Mouse (Mus musculus) forebrain, embryonic 11.5 days (tissue): ENCODE data around the gene Hectd1. TPM values are rescaled to one million over a fixed set of nuclear protein-coding genes. Genes with fewer than 3 reads are reported as not detected.

Experiments
- ATAC-seq: fragments of 200-750 bp; cut with Nextera tagmentation; replicated peaks from 2 replicates; pipeline ENCODE4 v1.8.0; 2017; ENCODE audit warnings: moderate TSS enrichment; ENCODE audit not compliant: low FRiP score
- DNase-seq: peaks from one replicate; pipeline ENCODE4 v3.0.0-alpha.2; 2017; ENCODE audit warnings: low spot score
- H3K27ac ChIP-seq: fragments of 300-500 bp; sonication (generic); 2 replicates; pipeline ENCODE4 v1.5.1; 2014; ENCODE audit warnings: low read depth, low read length
- H3K27me3 ChIP-seq: fragments of 300-500 bp; sonication (generic); 2 replicates; pipeline ENCODE4 v1.6.1; 2014; ENCODE audit warnings: mild to moderate bottlenecking, low read length, mixed read lengths; ENCODE audit not compliant: control insufficient read depth, insufficient read depth
- H3K36me3 ChIP-seq: fragments of 300-500 bp; sonication (generic); 2 replicates; pipeline ENCODE4 v1.6.1; 2014; ENCODE audit warnings: mild to moderate bottlenecking, low read length, moderate library complexity, mixed read lengths; ENCODE audit not compliant: control insufficient read depth, insufficient read depth
- H3K4me1 ChIP-seq: fragments of 300-500 bp; sonication (generic); replicated peaks from 2 replicates; pipeline ENCODE4 v1.6.1; 2014; ENCODE audit warnings: low read length, mixed read lengths; ENCODE audit not compliant: control insufficient read depth, insufficient read depth
- H3K4me2 ChIP-seq: fragments of 300-500 bp; sonication (generic); 2 replicates; pipeline ENCODE4 v1.6.1; 2014; ENCODE audit warnings: low read depth, mild to moderate bottlenecking, low read length, moderate library complexity, mixed read lengths; ENCODE audit not compliant: severe bottlenecking
- H3K4me3 ChIP-seq: fragments of 300-500 bp; sonication (generic); 2 replicates; pipeline ENCODE4 v1.5.1; 2014; ENCODE audit warnings: low read depth, low read length
- H3K9ac ChIP-seq: fragments of 300-500 bp; sonication (generic); 2 replicates; pipeline ENCODE4 v1.6.1; 2014; ENCODE audit warnings: low read length
- H3K9me3 ChIP-seq: fragments of 300-500 bp; sonication (generic); 2 replicates; pipeline ENCODE4 v1.6.1; 2016; ENCODE audit warnings: low read length, mixed read lengths; ENCODE audit not compliant: control insufficient read depth
- WGBS: fragments of 180-500 bp; shearing (Covaris S2); extraction: QIAGEN DNeasy Blood & Tissue Kit; methylation state at CpG from one replicate; pipeline ENCODE4 v1.1.7; 2014; 5-methylcytosine and 5-hydroxymethylcytosine counted together
- polyA plus RNA-seq: library from polyadenylated mRNA; unstranded; fragments of >200 nt; fragmentation: Nextera tagmentation; extraction: Ambion mirVana; gene quantifications from 2 replicates; pipeline ENCODE4 v1.2.1, GENCODE M21; 2014

Hectd1 gene
- polyA plus RNA-seq, 1 experiment from 2014 or later = 44.8 TPM

- Histone ChIP-seq H3K4me3 (no peak overlapping the region), H3K9me3 (no peaks in the 10 kb centered on the region), H3K9ac (no peak overlapping the region), H3K4me2 (no peak overlapping the region), H3K27me3 (no peaks in the 10 kb centered on the region), H3K36me3 (no peaks in the 10 kb centered on the region), H3K4me1 (peaks cover 12% of the 10 kb centered on the region), H3K27ac (no peak overlapping the region)
- WGBS = 92% methylated on average over 14 of the region's 14 CpGs
- DNase-seq (no peak), ATAC-seq (no peak)
Observed at GRCm38 (mm10) chr12:51863116-51864002, 34.0 kb upstream of the Hectd1 start.

- no peak overlapping the region for H3K4me3 ChIP-seq
- H3K36me3 ChIP-seq = no peaks in the 10 kb centered on the region
- H3K4me1 ChIP-seq = no peaks in the 10 kb centered on the region
- 73% methylated on average over 13 of the region's 13 CpGs for WGBS
- H3K4me2 ChIP-seq = no peak overlapping the region
- H3K27me3 ChIP-seq = no peaks in the 10 kb centered on the region
- DNase-seq = no peak
- no peak overlapping the region for H3K27ac ChIP-seq
- no peak overlapping the region for H3K9ac ChIP-seq
- ATAC-seq = no peak
- no peaks in the 10 kb centered on the region for H3K9me3 ChIP-seq
Observed at GRCm38 (mm10) chr12:51858134-51859028, 29.0 kb upstream of the Hectd1 start.

GRCm38 (mm10) chr12:51856768-51857295 lies 27.5 kb upstream of the Hectd1 start:
- Histone ChIP-seq H3K4me1 (no peaks in the 10 kb centered on the region), H3K4me3 (no peak overlapping the region), H3K9me3 (no peaks in the 10 kb centered on the region), H3K27ac (no peak overlapping the region), H3K4me2 (no peak overlapping the region), H3K27me3 (no peaks in the 10 kb centered on the region), H3K36me3 (no peaks in the 10 kb centered on the region), H3K9ac (no peak overlapping the region)
- DNase-seq = no peak
- no peak for ATAC-seq
- 89% methylated on average over 8 of the region's 8 CpGs for WGBS

GRCm38 (mm10) chr12:51855872-51856271 lies 26.5 kb upstream of the Hectd1 start:
- ATAC-seq (no peak), DNase-seq (no peak)
- Histone ChIP-seq H3K27me3 (no peaks in the 10 kb centered on the region), H3K4me1 (no peaks in the 10 kb centered on the region), H3K27ac (no peak overlapping the region), H3K36me3 (no peaks in the 10 kb centered on the region), H3K9ac (no peak overlapping the region), H3K4me2 (no peak overlapping the region), H3K4me3 (no peak overlapping the region), H3K9me3 (no peaks in the 10 kb centered on the region)
- whole genome bisulfite sequencing = 90% methylated on average over 2 of the region's 2 CpGs

GRCm38 (mm10) chr12:51855453-51855852 lies 26.1 kb upstream of the Hectd1 start:
- DNase-seq (no peak), ATAC-seq (no peak)
- 71% methylated on average over 7 of the region's 7 CpGs for WGBS

GRCm38 (mm10) chr12:51851617-51852016 lies 22.3 kb upstream of the Hectd1 start:
- H3K4me3 ChIP-seq = no peak overlapping the region
- no peak overlapping the region for H3K27ac ChIP-seq
- no peaks in the 10 kb centered on the region for H3K27me3 ChIP-seq
- 95% methylated on average over 4 of the region's 4 CpGs for WGBS
- H3K36me3 ChIP-seq = no peaks in the 10 kb centered on the region
- ATAC-seq = no peak
- no peak overlapping the region for H3K9ac ChIP-seq
- H3K4me1 ChIP-seq = no peaks in the 10 kb centered on the region
- no peak for DNase-seq
- no peaks in the 10 kb centered on the region for H3K9me3 ChIP-seq
- no peak overlapping the region for H3K4me2 ChIP-seq

More at GRCm38 (mm10) chr12:51855453-51855852, 26.1 kb upstream of the Hectd1 start:
- H3K9ac ChIP-seq = no peak overlapping the region
- no peaks in the 10 kb centered on the region for H3K4me1 ChIP-seq
- H3K4me3 ChIP-seq = no peak overlapping the region
- no peak overlapping the region for H3K27ac ChIP-seq
- H3K4me2 ChIP-seq = no peak overlapping the region
- H3K36me3 ChIP-seq = no peaks in the 10 kb centered on the region
- no peaks in the 10 kb centered on the region for H3K27me3 ChIP-seq
- H3K9me3 ChIP-seq = no peaks in the 10 kb centered on the region

GRCm38 (mm10) chr12:51851155-51851554 lies 21.8 kb upstream of the Hectd1 start:
- no peak overlapping the region for H3K27ac ChIP-seq
- ATAC-seq (no peak), DNase-seq (no peak)
- no peak overlapping the region for H3K4me3 ChIP-seq
- H3K36me3 ChIP-seq = no peaks in the 10 kb centered on the region
- no peak overlapping the region for H3K9ac ChIP-seq
- H3K4me2 ChIP-seq = no peak overlapping the region
- H3K4me1 ChIP-seq = no peaks in the 10 kb centered on the region
- WGBS = 94% methylated on average over 3 of the region's 3 CpGs
- H3K9me3 ChIP-seq = no peaks in the 10 kb centered on the region
- no peaks in the 10 kb centered on the region for H3K27me3 ChIP-seq

GRCm38 (mm10) chr12:51850339-51850738 lies 21.0 kb upstream of the Hectd1 start:
- WGBS = 92% methylated on average over 4 of the region's 4 CpGs
- Histone ChIP-seq H3K9me3 (no peaks in the 10 kb centered on the region), H3K4me2 (no peak overlapping the region), H3K4me3 (no peak overlapping the region), H3K4me1 (no peaks in the 10 kb centered on the region), H3K36me3 (no peaks in the 10 kb centered on the region), H3K27me3 (no peaks in the 10 kb centered on the region), H3K9ac (no peak overlapping the region), H3K27ac (no peak overlapping the region)
- ATAC-seq = no peak
- no peak for DNase-seq
